Mouse (Mus musculus) thymus, postnatal 36 days (tissue): ENCODE data around the gene Zfp963.
A peak's percentile ranks its signal among the peaks of the same experiment; 100 is the strongest.
"Not testable (repeated sequence)": the region's sequence is repeated elsewhere in the genome, so short reads cannot be mapped to it uniquely, and the experiment has no call there.

Experiments used
- DNase-seq, 2 experiments: peaks; one replicate each; pipeline ENCODE4 v3.0.0; 2022; ENCODE audit warnings: mixed read lengths in 2 of 2

The Zfp963 gene

GRCm38 (mm10) chr8:69735495-69735894 is 14.3 kb downstream of the Zfp963 start:
- no peak for DNase-seq

GRCm38 (mm10) chr8:69717232-69717580 is 32.6 kb downstream of the Zfp963 start:
- no peak for DNase-seq

GRCm38 (mm10) chr8:69716403-69717231 is 33.2 kb downstream of the Zfp963 start:
- peak; percentile 90 to 94 for DNase-seq

- no peak for DNase-seq
Measured at GRCm38 (mm10) chr8:69715366-69715765, 34.4 kb downstream of the Zfp963 start.

GRCm38 (mm10) chr8:69713516-69713915 is 36.3 kb downstream of the Zfp963 start:
- DNase-seq, result no peak

GRCm38 (mm10) chr8:69710624-69711023 is 39.1 kb downstream of the Zfp963 start, which contains the start of gene Zfp869:
Zfp869 (minus strand) TSS chr8:69710724.
- DNase-seq, result not testable (repeated sequence)

DNA sequence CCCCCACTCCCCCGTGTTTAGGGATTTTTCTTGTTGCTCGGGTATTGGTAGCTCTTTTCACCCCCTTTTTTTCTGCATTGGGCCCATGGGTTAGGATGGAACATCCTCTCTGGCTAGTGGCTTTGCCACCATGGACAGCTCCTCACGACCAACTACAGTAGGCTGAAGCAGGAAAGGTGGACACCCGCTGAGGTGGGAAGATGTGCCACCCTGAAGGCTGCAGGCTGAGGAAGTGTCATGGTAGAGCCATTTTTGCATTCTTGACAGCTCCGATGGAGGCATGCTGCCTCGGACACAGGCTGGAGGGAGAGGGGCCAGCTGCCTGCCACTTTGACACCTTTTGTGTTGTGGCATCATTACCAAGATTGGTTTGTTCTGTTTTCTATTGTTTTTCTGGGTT is 48.0 kb downstream of the Zfp963 start:
- DNase-seq, result peak in 1 of 2 experiments; percentile 11
